In genomic region chr8:104422313-104422712, GRCm38 (mm10) we compare ENCODE assay signal across 29 mouse cellular contexts.
"Had no signal": no experiment of that assay in that cellular context is flagged by ENCODE, and none has a peak within 500 bp of the region (broad histone marks: within the 10 kb centered on the region; RNA-seq: fewer than 3 reads in every experiment).

No protein-coding gene starts in this region.

- ATAC-seq: forebrain, embryonic 13.5 days; forebrain, embryonic 14.5 days; forebrain, embryonic 15.5 days; forebrain, embryonic 16.5 days; forebrain, postnatal 0 days had no signal

- H3K27ac ChIP-seq: embryonic facial prominence, embryonic 10.5 days; embryonic facial prominence, embryonic 12.5 days; embryonic facial prominence, embryonic 13.5 days; embryonic facial prominence, embryonic 15.5 days; forebrain, embryonic 10.5 days; forebrain, embryonic 12.5 days; forebrain, embryonic 13.5 days; forebrain, embryonic 15.5 days; gastrocnemius, adult 2 months; heart, adult 2 months had no signal

- H3K27me3 ChIP-seq: embryonic facial prominence, embryonic 12.5 days; embryonic facial prominence, embryonic 13.5 days; embryonic facial prominence, embryonic 15.5 days; forebrain, embryonic 12.5 days; forebrain, embryonic 13.5 days; forebrain, embryonic 15.5 days had no signal

- H3K4me1 ChIP-seq: embryonic facial prominence, embryonic 10.5 days; embryonic facial prominence, embryonic 12.5 days; embryonic facial prominence, embryonic 13.5 days; embryonic facial prominence, embryonic 15.5 days; forebrain, embryonic 10.5 days; forebrain, embryonic 12.5 days; forebrain, embryonic 13.5 days; forebrain, embryonic 15.5 days had no signal

- H3K9me3 ChIP-seq: embryonic facial prominence, embryonic 10.5 days; embryonic facial prominence, embryonic 12.5 days; embryonic facial prominence, embryonic 13.5 days; embryonic facial prominence, embryonic 15.5 days; forebrain, embryonic 10.5 days; forebrain, embryonic 12.5 days; forebrain, embryonic 13.5 days; forebrain, embryonic 15.5 days had no signal

- H3K9ac ChIP-seq: embryonic facial prominence, embryonic 12.5 days; embryonic facial prominence, embryonic 13.5 days; embryonic facial prominence, embryonic 15.5 days; forebrain, embryonic 12.5 days; forebrain, embryonic 13.5 days; forebrain, embryonic 15.5 days; forebrain, postnatal 0 days had no signal

- H3K4me2 ChIP-seq: embryonic facial prominence, embryonic 12.5 days; embryonic facial prominence, embryonic 13.5 days; embryonic facial prominence, embryonic 15.5 days; forebrain, embryonic 12.5 days; forebrain, embryonic 13.5 days; forebrain, embryonic 15.5 days had no signal

- DNase-seq: cerebellum, adult 2 months; cerebellum, adult 8-10 months; cerebellum, adult 9-10 months; cerebellum, adult 9-11 months; cerebellum, postnatal 10 days; cerebellum, postnatal 14 days; cerebellum, postnatal 25 days; cerebellum, postnatal 36 days; embryo, embryonic 11 days; forebrain, postnatal 0 days; gastrocnemius, adult 2 months; gastrocnemius, postnatal 10 days; gastrocnemius, postnatal 14 days; gastrocnemius, postnatal 25 days; gastrocnemius, postnatal 36 days; heart, adult 11 months; heart, adult 18-20 months; heart, adult 2 months had no signal

- H3K4me3 ChIP-seq: embryonic facial prominence, embryonic 10.5 days; embryonic facial prominence, embryonic 12.5 days; embryonic facial prominence, embryonic 13.5 days; embryonic facial prominence, embryonic 15.5 days; erythroblast, embryonic 14.5 days; forebrain, embryonic 10.5 days; forebrain, embryonic 12.5 days; forebrain, embryonic 13.5 days; forebrain, embryonic 15.5 days; gastrocnemius, adult 2 months; heart, adult 2 months had no signal
